Mouse (Mus musculus) right cerebral cortex, postnatal 10 days (tissue): ENCODE results near the gene Xxylt1.

Source experiments
- DNase-seq, 2 experiments: peaks; one replicate each; pipeline ENCODE4 v3.0.0; 2021; ENCODE audit warnings: low spot score in 2 of 2

Gene Xxylt1

DNA sequence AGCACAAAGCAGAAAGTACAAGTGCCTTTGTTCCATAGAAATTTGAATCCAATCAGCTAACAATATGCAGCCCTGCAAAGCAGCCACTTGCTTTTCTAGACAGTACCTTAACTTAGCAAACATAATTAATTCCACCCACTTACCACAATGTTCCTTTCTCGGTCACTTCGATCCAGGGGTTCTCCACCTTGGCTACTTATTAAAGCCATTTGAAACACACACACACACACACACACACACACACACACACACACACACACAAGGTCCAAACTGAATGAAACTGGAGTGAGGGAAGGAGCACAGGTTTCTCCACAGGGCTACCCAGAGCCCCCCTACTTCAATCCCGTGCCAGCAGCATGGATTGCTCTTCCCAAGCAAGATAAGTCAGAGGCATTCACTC, 164.3 kb downstream of the Xxylt1 start:
- no peak for DNase-seq

DNA sequence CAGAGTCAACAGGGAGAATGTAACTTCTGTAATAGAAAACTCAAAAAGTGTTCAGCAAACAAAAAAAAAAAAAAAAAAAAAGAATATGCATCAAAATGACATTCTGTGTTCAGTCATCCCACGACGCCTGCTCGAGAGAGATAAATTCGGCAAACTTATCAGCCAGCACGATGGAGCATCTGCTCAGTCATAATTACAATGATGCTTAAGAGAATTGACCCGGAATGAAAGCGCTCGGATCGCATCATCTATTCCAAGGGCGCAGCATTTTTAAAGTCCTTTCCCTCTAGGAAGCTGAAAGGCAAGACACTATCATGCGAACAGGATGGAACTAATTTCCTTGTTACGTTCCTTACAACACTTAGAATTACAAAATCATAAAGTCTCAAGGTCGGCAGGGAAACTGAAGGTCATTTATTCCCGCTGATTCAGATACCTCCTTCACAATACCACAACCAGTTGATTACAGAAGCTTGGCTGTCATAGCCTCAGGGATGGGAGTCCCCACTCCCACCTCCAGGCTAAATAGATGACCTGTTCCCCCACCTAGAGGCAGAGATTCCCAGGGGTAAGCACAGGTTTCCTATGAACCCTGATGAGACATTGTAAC, 165.5 kb downstream of the Xxylt1 start:
- DNase-seq: no peak
